Mouse (Mus musculus): ENCODE measurements at regions not wholly inside any gene's neighbourhood (a gene's known extent, or its start where the extent isn't known, plus 50 kb on each side); places are given as distances from the start of the nearest gene placed in this dataset.
"Not testable (repeated sequence)": the region's sequence is repeated elsewhere in the genome, so short reads cannot be mapped to it uniquely, and the experiment has no call there.

- DNase-seq = no peak
Observed at GRCm38 (mm10) chr17:79501031-79501474, 110.6 kb upstream of the Rmdn2 start.

- DNase-seq = no peak
Observed at GRCm38 (mm10) chr17:79501926-79502325, 109.7 kb upstream of the Rmdn2 start.

- no peak for DNase-seq
Observed at GRCm38 (mm10) chr17:79503037-79503436, 108.6 kb upstream of the Rmdn2 start.

- DNase-seq = no peak
Observed at GRCm38 (mm10) chr17:79504209-79504608, 107.5 kb upstream of the Rmdn2 start.

- peak; percentile 27 for DNase-seq
Observed at GRCm38 (mm10) chr17:79505565-79505964, 106.1 kb upstream of the Rmdn2 start.

GRCm38 (mm10) chr17:79509281-79509680, 102.4 kb upstream of the Rmdn2 start:
- DNase-seq = peak; percentile 23

GRCm38 (mm10) chr17:79509957-79510710, 101.5 kb upstream of the Rmdn2 start:
- DNase-seq = no peak

- DNase-seq = no peak
Observed at GRCm38 (mm10) chr17:79511218-79511617, 100.4 kb upstream of the Rmdn2 start.

- no peak for DNase-seq
Observed at GRCm38 (mm10) chr17:79514076-79514475, 97.6 kb upstream of the Rmdn2 start.

GRCm38 (mm10) chr17:79518185-79518584, 93.5 kb upstream of the Rmdn2 start:
- DNase-seq = peak; percentile 45

- no peak for DNase-seq
Observed at GRCm38 (mm10) chr17:79518696-79519095, 93.0 kb upstream of the Rmdn2 start.

GRCm38 (mm10) chr17:79519356-79519755, 92.3 kb upstream of the Rmdn2 start:
- DNase-seq = no peak

GRCm38 (mm10) chr17:79520283-79520682, 91.4 kb upstream of the Rmdn2 start:
- no peak for DNase-seq

GRCm38 (mm10) chr17:79521691-79522090, 90.0 kb upstream of the Rmdn2 start:
- no peak for DNase-seq

GRCm38 (mm10) chr17:79523230-79523629, 88.4 kb upstream of the Rmdn2 start:
- no peak for DNase-seq

GRCm38 (mm10) chr17:79527391-79527790, 84.3 kb upstream of the Rmdn2 start:
- DNase-seq = no peak

GRCm38 (mm10) chr17:79536549-79536948, 75.1 kb upstream of the Rmdn2 start:
- no peak for DNase-seq

- DNase-seq = no peak
Observed at GRCm38 (mm10) chr17:79538789-79539188, 72.9 kb upstream of the Rmdn2 start.

GRCm38 (mm10) chr17:79540038-79540437, 71.6 kb upstream of the Rmdn2 start:
- no peak for DNase-seq

GRCm38 (mm10) chr17:79540511-79540910, 71.2 kb upstream of the Rmdn2 start:
- DNase-seq = no peak

- peak; percentile 77 for DNase-seq
Observed at GRCm38 (mm10) chr17:79543907-79544522, 67.6 kb upstream of the Rmdn2 start.

- no peak for DNase-seq
Observed at GRCm38 (mm10) chr17:79545878-79546277, 65.8 kb upstream of the Rmdn2 start.

- DNase-seq = no peak
Observed at GRCm38 (mm10) chr17:79547075-79547474, 64.6 kb upstream of the Rmdn2 start.

GRCm38 (mm10) chr17:79547524-79547923, 64.1 kb upstream of the Rmdn2 start:
- no peak for DNase-seq

GRCm38 (mm10) chr17:79550409-79550808, 61.3 kb upstream of the Rmdn2 start:
- DNase-seq = not testable (repeated sequence)
